In the genomic region with DNA sequence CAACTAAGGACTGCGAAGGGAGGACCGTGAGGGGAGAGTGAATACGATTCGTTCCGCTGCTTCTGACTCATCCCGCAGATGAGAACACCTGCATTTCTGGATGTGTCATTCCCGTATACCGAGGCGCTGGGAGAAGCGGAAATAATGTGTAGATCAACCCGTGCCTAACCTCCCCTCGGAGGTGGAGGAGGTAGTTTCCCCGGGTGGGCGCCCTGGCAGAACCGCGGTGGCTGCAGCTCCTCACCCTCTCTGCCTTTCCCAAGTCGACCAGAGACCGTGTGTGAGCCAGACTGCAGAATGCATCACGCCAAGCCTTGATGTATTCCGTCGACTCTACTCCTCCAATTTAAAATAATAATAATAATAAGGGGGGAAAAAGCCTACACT, we compare ENCODE assay signal across 8 mouse cellular contexts. TPM values are rescaled to one million over a fixed set of nuclear protein-coding genes. Genes with fewer than 3 reads are reported as not detected.
A peak's percentile ranks its signal among the peaks of the same experiment; 100 is the strongest.
DNase-seq lines count a peak whose midpoint lies in the region; ATAC-seq and TF ChIP-seq lines count a peak whose summit lies in the region.

No protein-coding gene starts in this region.

- no peak overlapping the region for H3K27ac ChIP-seq in testis, adult 2 months (ENCODE audit: control insufficient read depth, insufficient read depth, low read depth, low read length)
- H3K27ac ChIP-seq in embryonic facial prominence, embryonic 14.5 days (replicated peaks; ENCODE audit: low read depth, low read length), result 0 out of 2 replicates have a peak overlapping the region, but pooled peaks have one; percentile 31
- no peak overlapping the region; the same call in 1 of the 2 replicates for H3K27ac ChIP-seq in hindbrain, embryonic 12.5 days
- H3K27ac ChIP-seq in left cerebral cortex, adult 2 months, result peak overlapping the region; percentile 88
- peak overlapping the region; percentile 39; the same call in 1 of the 2 replicates for H3K27ac ChIP-seq in midbrain, embryonic 12.5 days (replicated peaks)

- H3K4me1 ChIP-seq in testis, adult 2 months (ENCODE audit: control insufficient read depth, insufficient read depth, low read length), result peaks cover 24% of the 10 kb centered on the region
- peaks cover 16% of the 10 kb centered on the region for H3K4me1 ChIP-seq in embryonic facial prominence, embryonic 14.5 days (ENCODE audit: control insufficient read depth, insufficient read depth, low read length)
- H3K4me1 ChIP-seq in hindbrain, embryonic 12.5 days, result peaks cover 16% of the 10 kb centered on the region
- peaks cover 26% of the 10 kb centered on the region for H3K4me1 ChIP-seq in midbrain, embryonic 12.5 days

- no peak for ATAC-seq in embryonic facial prominence, embryonic 14.5 days (ENCODE audit: low read depth)
- no peak for ATAC-seq in hindbrain, embryonic 12.5 days (ENCODE audit: low FRiP score)
- ATAC-seq in midbrain, embryonic 12.5 days (ENCODE audit: low FRiP score, low read depth), result 0 out of 2 replicates have a peak, but pooled peaks have one; percentile 1
- no peak for ATAC-seq in erythroblast, adult 5-6 weeks (replicated peaks; ENCODE audit: low FRiP score, poor library complexity, severe bottlenecking)

- TF ChIP-seq CTCF in testis, adult 2 months (IDR thresholded peaks at IDR 0.05; ENCODE audit: control insufficient read depth, insufficient read depth, insufficient replicate concordance, low read depth, low read length), result no peak
- TF ChIP-seq CTCF in left cerebral cortex, adult 2 months (IDR thresholded peaks at IDR 0.05), result no peak

- H3K4me3 ChIP-seq in testis, adult 2 months (ENCODE audit: control insufficient read depth, low read depth, low read length), result peak overlapping the region; percentile 0; the same call in 1 of the 2 replicates
- peak overlapping the region; percentile 57 for H3K4me3 ChIP-seq in embryonic facial prominence, embryonic 14.5 days (ENCODE audit: low read depth, low read length)
- H3K4me3 ChIP-seq in hindbrain, embryonic 12.5 days, result peak overlapping the region; percentile 59
- H3K4me3 ChIP-seq in left cerebral cortex, adult 2 months, result peak overlapping the region; percentile 68
- peak overlapping the region; percentile 61 for H3K4me3 ChIP-seq in midbrain, embryonic 12.5 days

- peak overlapping the region; percentile 31; the same call in 1 of the 2 replicates for H3K9ac ChIP-seq in embryonic facial prominence, embryonic 14.5 days (ENCODE audit: low read depth, low read length)
- H3K9ac ChIP-seq in hindbrain, embryonic 12.5 days, result peak overlapping the region; percentile 65
- H3K9ac ChIP-seq in midbrain, embryonic 12.5 days (replicated peaks), result peak overlapping the region; percentile 55; the same call in 1 of the 2 replicates

- no peaks in the 10 kb centered on the region for H3K36me3 ChIP-seq in testis, adult 2 months (ENCODE audit: control insufficient read depth, insufficient read depth, low read length)
- H3K36me3 ChIP-seq in embryonic facial prominence, embryonic 14.5 days (ENCODE audit: control insufficient read depth, insufficient read depth, low read length), result no peaks in the 10 kb centered on the region
- no peaks in the 10 kb centered on the region for H3K36me3 ChIP-seq in hindbrain, embryonic 12.5 days
- no peaks in the 10 kb centered on the region for H3K36me3 ChIP-seq in midbrain, embryonic 12.5 days

- H3K9me3 ChIP-seq in embryonic facial prominence, embryonic 14.5 days (ENCODE audit: control insufficient read depth, low read length), result no peaks in the 10 kb centered on the region
- no peaks in the 10 kb centered on the region for H3K9me3 ChIP-seq in hindbrain, embryonic 12.5 days (replicated peaks)
- no peaks in the 10 kb centered on the region for H3K9me3 ChIP-seq in midbrain, embryonic 12.5 days

- under 1% methylated on average over 21 of the region's 21 CpGs for WGBS in embryonic facial prominence, embryonic 14.5 days
- WGBS in hindbrain, embryonic 12.5 days, result 0% methylated on average over 21 of the region's 21 CpGs
- WGBS in midbrain, embryonic 12.5 days, result under 1% methylated on average over 21 of the region's 21 CpGs

- TF ChIP-seq POLR2A in testis, adult 2 months (IDR thresholded peaks at IDR 0.05; ENCODE audit: control insufficient read depth, low read depth, low read length), result no peak

- intact Hi-C loops in left cerebral cortex, adult 2 months (cut with DNase I), result loop anchor here (5.0 to 10.0 kb wide), 2 partner anchors 1723 to 1861 kb away; no protein-coding TSS in a partner anchor

- no peaks in the 10 kb centered on the region for H3K27me3 ChIP-seq in testis, adult 2 months (ENCODE audit: control insufficient read depth, insufficient read depth, low read length)
- H3K27me3 ChIP-seq in embryonic facial prominence, embryonic 14.5 days (replicated peaks; ENCODE audit: control insufficient read depth, insufficient read depth, low read length), result peaks cover 28% of the 10 kb centered on the region
- peaks cover 24% of the 10 kb centered on the region for H3K27me3 ChIP-seq in hindbrain, embryonic 12.5 days
- H3K27me3 ChIP-seq in midbrain, embryonic 12.5 days, result peaks cover 29% of the 10 kb centered on the region

- no peak for DNase-seq in testis, postnatal 14 days (ENCODE audit: low spot score)
- peak; percentile 59 for DNase-seq in embryonic facial prominence, embryonic 14.5 days (ENCODE audit: low spot score)
- peak; percentile 54 to 56 for DNase-seq in left cerebral cortex, adult 2 months (ENCODE audit: extremely low spot score in 1 of 2, low spot score in 2 of 2)
- DNase-seq in testis, postnatal 10 days (ENCODE audit: low spot score), result peak; percentile 38

- peak overlapping the region; percentile 84 for H3K4me2 ChIP-seq in embryonic facial prominence, embryonic 14.5 days (ENCODE audit: low read depth, low read length)
- H3K4me2 ChIP-seq in hindbrain, embryonic 12.5 days (replicated peaks), result peak overlapping the region; percentile 95
- H3K4me2 ChIP-seq in midbrain, embryonic 12.5 days (replicated peaks), result peak overlapping the region; percentile 95

RNA-seq across cellular contexts. Expression of a gene that starts 0.9 kb away (rescaled TPM):
- polyA plus RNA-seq in testis, adult 2 months (2012; rRNA removed), result 1.7 and 1.8 TPM in 2 replicates
- polyA plus RNA-seq in embryonic facial prominence, embryonic 14.5 days (2014; fragmentation: Nextera tagmentation; extraction: Ambion mirVana), result 7.0 and 8.7 TPM in 2 replicates
- 11.1 and 11.2 TPM in 2 replicates for polyA plus RNA-seq in hindbrain, embryonic 12.5 days (2016; fragmentation: Nextera tagmentation; extraction: Ambion mirVana)
- 10 to 100 TPM; 31.9 to 36.2 TPM for total RNA-seq in left cerebral cortex, adult 2 months (2021)
- 6.1 and 7.7 TPM in 2 replicates for polyA plus RNA-seq in midbrain, embryonic 12.5 days (2016; fragmentation: Nextera tagmentation; extraction: Ambion mirVana)
- total RNA-seq in erythroblast, adult 5-6 weeks (2015; ENCODE audit: low replicate concordance), result not detected in 2 replicates
- not detected in 2 replicates for total RNA-seq in erythroblast, adult 5-6 weeks (2017; ENCODE audit: low replicate concordance)

Comparison
In these comparisons a context has a peak if more than half of its experiments do, and no peak if none do; other contexts are left out.
1. H3K27ac ChIP-seq: peak in embryonic facial prominence, embryonic 14.5 days (single experiment), left cerebral cortex, adult 2 months (single experiment) and midbrain, embryonic 12.5 days (single experiment); none in testis, adult 2 months (single experiment) and hindbrain, embryonic 12.5 days (single experiment).
2. H3K4me3 ChIP-seq: peak in every context shown above with its lines; median percentile 68 in left cerebral cortex, adult 2 months; 61 in midbrain, embryonic 12.5 days; 59 in hindbrain, embryonic 12.5 days; 57 in embryonic facial prominence, embryonic 14.5 days; 0 in testis, adult 2 months.
3. Peak in every context shown above with its lines, with median percentiles within 50 percentile points of each other: H3K4me2 ChIP-seq and H3K9ac ChIP-seq.